Mouse (Mus musculus) ovary, postnatal 14 days (tissue): ENCODE measurements around the gene Myl6.
"Not testable (repeated sequence)": the region's sequence is repeated elsewhere in the genome, so short reads cannot be mapped to it uniquely, and the experiment has no call there.

Experiments
- DNase-seq: peaks from one replicate; pipeline ENCODE4 v3.0.0; 2022; ENCODE audit warnings: low spot score

The Myl6 gene

DNA sequence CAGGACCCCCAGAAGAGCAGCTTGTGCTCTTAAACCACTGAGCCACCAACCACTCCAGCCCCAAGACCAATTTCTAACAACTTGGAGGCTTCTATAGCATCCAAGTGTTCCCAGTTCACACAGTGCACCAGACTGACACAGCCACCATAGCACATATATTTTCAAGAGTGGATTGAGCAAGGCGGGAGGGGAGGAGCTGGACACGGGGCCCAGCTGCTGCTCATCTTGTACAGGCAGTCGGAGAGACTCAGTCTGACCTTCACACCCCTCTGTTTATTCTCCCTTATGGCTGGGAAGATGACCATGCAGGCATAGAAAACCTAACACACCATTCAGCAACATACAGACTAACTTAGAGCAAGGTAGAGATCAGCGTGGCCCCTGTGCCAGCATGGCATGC lies 15.9 kb upstream of the Myl6 start:
- DNase-seq = no peak

DNA sequence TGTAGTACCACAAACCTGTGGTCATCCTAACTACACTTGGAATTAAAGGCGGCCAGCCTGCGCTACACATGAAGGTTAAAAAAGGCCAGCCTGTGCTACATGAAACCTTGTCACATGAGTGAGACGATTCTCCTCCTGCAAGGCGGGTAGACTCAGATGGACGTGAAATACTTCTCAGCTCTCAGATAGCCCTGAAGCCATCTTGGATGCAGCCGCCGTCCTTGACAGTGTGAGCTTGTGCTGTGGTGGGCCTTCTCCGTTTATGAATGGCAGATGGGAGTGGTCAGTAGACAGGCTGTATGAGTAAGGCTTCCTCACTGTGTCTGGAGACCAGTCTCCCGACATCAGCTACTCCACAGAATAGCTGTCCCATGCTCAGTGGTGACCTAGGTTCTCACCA lies 15.3 kb upstream of the Myl6 start:
- no peak for DNase-seq

DNA sequence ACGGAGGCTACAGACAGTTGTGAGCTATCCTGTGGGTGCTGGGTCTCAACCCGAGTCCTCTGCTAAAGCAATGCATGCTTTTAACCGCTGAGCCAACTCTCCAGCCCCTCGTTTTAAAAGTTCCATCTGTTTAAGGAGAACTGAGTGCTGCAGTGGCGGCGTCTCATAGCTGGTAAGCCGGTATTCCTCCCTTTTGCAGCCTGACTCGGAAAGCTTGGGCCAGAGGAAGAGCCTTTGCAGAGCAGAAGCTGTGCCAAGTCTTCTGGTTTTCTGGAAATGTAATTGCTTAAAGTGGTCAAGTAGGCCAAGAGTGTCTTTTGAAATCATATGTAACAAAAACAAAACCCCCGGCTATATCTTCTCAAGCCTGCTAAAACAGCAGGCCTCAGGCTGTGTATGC lies 14.3 kb upstream of the Myl6 start:
- no peak for DNase-seq

DNA sequence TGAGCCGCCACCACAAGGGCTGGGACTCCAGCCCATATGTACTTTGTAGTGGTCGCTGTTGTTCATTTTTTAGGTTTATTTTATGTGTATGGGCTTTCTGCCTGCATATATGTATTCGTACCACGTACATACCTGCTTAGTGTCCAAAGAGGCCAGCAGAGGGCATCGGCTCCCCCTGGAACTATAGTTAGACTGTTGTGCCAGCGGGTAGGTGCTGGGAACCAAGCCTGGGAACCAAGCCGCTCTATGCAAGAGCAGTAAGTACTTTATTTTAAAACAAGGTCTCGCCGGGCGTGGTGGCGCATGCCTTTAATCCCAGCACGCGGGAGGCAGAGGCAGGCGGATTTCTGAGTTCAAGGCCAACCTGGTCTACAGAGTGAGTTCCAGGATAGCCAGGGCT lies 12.0 kb upstream of the Myl6 start:
- no peak for DNase-seq

DNA sequence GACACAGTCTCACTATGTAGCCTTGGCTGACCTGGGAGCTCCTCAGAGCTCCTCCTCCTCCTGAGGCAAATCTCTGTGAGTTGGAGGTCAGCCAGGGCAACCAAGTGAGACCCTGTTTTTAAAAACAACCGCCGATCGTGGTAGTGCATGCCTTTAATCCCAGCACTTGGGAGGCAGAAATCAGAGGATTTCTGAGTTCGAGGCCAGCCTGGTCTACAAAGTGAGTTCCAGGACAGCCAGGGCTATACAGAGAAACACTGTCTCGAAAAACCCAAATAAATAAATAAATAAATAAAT lies 11.4 kb upstream of the Myl6 start:
- not testable (repeated sequence) for DNase-seq

DNA sequence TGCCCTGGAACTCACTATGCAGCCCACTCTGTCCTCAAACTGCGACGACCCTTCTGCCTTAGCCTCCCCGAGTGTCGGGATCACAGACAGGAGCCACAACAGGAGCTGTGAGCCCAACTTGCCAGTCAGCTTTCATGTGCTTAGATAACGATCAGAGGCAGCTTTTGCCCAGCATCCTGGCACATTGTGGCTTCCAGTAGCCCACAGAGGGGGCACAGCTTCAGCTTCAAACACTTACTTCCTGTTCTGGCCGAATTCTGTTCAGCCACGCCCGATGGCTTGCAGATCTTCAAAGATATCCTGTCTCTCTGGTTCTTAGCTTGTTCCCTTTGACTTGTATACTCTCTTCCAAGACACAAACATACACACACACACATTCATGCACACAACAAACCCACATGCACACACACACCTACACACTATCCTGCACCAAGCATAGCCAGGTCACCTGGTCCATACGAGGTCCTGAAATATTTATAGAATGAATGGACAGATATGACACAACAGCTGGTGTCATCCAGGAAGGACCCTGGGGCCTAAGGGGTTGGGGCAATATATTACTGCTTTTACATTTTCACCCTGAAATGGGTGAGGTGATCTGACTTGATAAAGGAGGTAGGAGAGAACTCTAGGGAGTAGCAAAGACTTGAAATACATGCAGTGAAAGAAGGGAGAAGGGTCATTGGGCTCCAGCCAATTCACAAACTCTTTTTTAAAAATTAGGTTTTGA lies 10.9 kb upstream of the Myl6 start:
- no peak for DNase-seq

DNA sequence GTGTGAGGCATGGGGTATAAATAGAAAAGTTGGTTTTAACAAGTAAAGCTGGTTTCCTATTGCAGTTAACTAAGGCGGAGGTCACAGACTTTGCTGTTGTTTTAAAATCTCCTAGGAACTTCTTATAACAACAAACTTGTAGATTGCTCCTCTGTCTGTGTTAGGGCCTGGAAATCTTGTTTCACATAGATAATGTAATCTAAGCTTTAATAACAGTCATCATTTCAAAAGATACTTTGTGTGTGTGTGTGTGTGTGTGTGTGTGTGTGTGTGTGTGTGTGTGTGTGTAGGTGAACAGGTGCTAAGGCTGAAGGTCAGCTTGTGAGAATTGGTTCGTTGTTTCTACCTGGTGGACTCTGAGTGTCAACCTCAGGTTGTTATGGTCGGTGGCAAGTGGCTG lies 10.1 kb upstream of the Myl6 start:
- no peak for DNase-seq

DNA sequence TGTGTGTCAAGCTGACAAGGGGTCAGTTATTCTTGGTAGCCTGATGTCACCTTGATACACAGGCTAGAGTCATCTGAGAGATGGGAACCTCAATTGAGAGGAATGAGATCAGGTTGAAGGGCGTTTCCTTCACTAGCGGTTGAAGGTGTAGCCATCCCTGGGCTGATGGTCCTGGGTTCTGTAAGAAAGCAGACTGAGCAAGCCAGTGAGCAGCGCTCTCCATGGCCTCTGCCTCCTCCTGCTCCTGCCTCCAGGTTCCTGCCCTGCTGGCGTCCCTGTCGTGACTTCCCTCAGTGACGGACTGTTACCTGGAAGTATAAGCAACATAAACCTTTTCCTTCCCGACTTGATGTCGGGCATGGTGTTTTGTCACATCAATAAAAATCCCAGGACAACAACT lies 9.6 kb upstream of the Myl6 start:
- DNase-seq = no peak

DNA sequence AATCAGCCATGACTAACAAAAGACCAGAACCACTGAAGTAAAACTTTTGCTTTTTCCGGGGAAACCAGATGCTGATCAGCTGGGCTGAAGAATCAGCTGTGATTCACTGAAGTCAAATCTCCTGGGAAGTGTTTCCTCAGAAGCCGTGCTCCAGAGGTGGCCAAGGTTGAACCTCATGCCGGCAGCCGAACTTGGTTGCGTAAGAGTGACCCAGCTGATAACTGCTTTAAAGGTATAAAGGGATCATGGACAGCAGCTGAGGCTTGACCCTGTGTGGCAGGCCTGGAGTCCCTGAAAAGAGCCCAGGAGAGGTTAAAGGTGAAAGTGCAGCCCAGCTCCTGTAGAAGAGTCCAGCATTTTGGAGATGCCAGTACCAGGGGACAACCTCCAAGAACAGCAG lies 8.4 kb upstream of the Myl6 start:
- no peak for DNase-seq

DNA sequence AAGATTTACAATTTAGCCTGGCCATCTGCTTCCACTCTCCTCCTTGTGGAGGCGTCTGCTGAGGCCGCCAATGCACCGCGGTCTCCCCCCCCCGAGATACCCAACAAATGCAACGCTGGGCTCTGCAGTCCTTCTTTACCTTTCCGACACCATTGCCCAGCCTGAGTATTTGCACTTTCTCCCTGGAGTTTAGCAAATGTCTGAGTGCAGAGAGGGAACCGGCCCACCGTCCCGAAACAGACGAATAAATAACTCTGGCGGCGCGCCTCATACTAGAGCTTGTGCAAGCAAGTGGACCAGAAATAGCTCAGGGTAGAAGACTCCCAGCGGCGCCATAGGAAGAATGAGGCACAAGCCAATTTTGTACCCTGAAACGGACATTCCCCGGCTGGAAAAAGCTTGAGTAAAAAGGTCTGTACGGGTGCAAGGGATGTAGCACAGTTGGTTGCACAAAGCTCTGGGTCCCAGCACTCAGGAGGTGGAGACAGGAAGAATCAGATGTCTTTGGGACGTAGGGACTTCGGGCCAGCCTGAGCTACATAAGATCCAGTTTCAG lies 5.2 kb upstream of the Myl6 start:
- peak; percentile 49 for DNase-seq

DNA sequence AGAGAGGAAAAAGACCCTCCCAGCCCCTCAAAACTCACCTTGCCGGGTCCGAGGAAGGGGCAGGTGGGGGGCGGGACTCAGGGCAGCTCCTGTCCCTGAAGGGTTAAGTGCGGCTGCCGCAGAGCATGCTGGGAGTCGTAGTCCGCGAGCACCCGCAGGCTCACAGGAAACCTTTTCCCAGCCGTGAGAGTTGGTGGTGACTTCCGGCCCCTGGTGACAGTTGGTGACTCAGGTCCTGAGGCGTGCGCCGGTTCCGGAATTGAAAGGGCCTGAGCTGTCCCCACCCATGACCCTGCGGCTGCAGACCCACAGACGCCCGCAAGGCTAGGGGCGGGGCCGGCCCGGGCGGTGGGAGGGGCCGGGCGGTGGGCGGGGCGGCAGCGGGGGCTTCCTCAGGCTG lies 4.6 kb upstream of the Myl6 start, which contains the start of gene Myl6b:
Myl6b (minus strand) TSS at position 96 of the 400 bp plus-strand sequence.
- DNase-seq = peak; percentile 82

DNA sequence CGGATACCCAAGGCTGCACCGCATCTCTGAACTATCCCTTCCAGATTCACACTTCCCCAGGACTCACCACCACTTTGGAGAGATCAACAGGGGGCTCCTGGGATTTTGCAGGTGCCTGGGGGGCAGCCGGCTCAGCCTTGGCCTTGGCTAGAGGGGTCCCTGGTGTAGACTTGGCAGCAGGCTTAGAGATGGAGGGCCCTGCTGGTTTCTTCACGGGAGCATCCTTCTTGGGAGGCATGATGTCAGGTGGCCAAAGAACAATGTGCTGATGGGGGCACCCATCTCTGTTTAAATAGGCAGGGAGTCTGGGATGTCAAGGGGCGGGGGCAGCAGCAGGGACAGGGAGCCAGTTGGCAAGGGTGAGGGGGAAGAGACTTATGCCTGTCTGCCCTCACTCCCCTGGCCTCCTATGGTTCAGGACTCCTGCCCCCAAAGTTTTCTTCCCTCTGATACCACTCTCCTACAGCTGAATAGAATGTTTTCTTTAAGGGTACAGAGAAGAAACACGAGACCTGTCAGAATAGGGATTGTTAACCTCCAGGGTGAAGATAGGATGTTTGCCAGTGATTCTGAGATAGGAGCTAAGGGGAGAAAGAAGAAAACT lies 3.3 kb upstream of the Myl6 start:
- DNase-seq = no peak

DNA sequence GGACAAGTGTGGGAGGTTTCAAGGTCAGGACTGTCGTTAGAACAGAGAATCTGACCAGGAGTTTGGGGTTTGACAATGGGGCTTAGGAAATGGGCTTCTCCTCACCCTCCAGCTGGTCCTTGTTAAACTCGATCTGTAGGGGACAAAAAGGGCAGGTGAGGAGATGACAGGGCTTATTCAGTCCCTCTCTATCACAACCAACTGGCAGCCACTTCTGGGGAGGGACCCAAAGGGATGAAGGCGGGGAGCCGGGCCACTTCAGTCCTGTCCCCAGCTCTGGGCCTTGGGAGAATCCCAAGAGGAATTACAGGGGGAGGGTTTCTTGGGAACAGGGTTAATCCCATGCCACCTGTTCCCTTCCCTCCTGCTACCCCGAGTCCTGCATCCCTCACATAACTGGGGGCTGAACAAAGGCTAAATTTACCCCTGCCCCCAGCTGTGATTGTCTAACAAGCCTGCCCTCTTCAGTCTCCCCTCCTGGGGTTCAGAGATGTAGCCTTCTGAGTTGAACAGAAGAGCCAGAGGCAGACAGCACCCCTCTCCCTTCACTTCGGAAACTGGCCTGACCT lies 2.6 kb upstream of the Myl6 start:
- no peak for DNase-seq

DNA sequence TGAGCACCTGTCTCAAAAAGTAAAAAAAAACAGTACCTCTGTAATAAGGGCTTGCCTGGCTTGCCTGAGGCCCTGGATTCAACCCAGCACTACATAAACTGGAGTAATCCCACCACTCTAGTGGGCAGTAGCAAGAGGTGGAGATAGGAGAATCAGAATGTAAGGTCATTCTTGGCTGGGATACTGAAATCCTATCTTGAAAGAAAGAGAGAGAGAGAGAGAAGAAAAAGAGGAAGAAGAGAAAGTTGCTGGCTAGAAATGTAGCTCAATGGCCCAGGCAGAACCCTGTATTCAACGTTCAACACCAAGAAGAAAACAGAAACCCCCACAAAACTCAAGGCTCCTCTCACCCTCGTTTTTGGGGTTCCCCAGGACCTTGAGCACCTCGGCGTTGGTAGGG lies 2.0 kb upstream of the Myl6 start:
- no peak for DNase-seq

DNA sequence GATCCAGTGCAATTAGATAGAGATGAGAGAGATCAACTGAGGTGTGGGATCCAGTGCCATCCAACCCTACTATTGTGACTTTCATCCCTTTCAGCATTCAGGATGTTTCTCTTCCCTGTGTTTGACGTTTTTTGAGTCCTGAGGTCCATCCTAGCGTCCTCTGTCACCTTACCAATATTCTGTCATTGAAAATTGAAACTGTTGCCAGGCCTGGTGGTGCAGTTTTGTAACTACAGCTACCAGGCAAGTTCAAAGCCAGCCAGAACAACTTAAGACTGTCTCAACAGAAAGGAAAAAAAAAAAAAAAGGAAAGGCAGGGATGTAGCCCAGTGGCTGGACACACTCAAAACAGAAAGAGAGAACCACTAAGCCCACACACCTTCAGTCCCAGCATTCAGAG lies 1.3 kb upstream of the Myl6 start:
- DNase-seq = no peak

DNA sequence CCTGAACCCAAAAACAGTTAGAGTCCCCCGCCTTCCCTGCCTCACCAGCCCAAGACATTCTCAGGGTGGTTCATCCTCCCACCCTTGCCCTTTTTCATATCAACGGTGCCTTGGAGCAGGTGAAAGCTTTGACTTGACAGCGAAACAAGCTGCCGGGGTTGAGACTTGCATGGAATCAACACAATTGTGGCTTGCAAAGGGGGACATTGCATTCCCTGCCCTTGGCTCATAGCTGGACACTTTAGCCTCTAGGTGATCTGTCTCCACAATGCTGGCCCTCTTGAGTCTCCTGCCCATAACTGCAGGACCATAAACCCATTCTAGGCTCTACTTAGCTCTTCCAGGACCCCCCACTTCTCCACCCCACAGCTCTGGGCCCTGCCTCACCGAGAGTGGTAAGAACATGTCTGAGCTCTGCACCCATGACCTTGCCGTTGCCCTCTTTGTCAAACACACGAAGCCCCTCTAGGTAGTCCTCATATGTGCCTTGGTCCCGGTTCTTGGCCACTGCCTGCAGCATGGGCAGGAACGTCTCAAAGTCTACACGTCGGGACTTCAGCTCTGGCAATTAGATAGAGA lies 811 bp upstream of the Myl6 start:
- no peak for DNase-seq

DNA sequence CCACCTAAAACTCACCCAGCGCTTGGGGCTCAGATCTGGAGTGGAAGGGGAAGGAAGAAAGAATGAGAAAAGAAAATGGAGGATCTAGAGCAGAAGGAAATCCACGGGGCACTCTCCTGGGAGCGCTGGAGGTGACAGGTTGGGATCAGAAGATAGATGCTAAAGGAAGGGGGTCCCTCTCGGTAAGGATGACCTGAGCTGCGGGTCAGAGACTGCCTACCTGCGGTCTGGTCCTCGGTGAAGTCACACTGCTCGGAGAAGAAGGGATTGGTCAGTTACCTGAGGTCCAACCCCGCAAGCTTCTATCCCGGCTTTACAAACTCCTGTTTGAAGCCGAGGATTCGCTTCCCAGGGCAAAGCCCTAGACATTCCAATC lies 638 bp downstream of the Myl6 start:
- DNase-seq = peak; percentile 44

DNA sequence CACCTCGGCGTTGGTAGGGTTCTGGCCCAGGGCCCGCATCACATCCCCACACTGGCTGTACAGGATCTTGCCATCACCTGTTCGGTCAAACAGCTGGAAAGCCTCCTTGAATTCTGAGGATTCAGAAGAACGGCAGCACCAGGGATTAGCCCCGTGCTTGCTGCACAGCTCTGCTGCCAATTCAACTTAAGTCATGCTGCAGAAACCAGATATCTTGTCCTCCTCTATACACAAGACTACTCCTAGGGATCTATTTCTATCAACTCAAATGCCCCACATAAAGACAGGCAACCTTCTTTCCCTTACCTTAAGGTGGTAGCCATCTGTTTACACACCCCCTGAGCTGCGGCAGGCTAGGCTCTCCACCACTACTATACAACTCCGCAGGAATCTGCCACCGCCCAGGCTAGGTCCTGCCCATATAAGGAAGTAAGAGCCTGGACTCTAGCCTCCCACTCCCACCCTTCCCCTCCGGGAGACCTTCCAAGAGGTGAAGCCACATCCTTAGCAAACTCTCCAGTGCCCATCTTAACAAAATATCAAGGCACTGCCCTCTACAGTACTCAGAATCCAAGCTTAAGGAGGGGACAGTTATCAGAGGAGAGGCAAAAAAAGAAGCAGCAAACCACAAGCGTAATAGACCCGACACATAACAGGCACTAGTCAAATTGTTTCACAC lies 1.2 kb downstream of the Myl6 start:
- DNase-seq = peak; percentile 63

DNA sequence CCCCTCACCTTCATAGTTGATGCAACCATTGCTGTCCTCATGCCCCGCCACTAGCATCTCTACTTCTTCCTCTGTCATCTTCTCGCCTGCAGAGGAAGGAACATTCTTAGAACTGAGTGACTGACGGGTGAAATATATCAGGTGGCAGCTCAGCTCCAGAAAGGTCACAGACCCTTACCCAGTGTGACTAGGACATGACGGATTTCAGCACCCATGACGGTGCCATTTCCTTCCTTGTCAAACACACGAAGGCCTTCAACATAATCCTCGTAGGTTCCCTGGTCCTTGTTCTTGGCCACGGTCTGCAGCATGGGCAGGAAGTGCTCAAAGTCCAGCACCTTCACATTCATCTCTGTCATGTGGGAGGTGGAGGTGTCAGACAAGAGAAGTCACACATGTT lies 1.9 kb downstream of the Myl6 start:
- DNase-seq = not testable (repeated sequence)

DNA sequence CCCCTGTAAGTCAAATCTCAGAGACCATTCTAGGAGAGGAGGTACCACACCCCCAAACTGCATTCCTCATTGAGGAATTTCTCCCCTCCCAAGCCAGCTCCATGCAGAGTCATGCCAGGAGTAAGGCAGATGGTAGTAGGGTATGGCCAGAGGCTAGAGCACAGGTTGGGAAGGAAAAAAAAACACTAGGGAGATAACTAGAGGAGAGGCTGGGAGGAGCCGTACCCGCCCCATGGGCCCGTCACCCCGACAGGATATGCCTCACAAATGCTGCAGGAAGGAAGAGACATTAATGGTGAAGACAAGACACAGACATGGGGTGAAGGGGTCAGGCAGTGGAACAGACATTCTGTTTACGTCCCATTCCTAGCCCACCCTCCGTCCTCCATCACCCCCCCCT lies 2.5 kb downstream of the Myl6 start:
- no peak for DNase-seq

DNA sequence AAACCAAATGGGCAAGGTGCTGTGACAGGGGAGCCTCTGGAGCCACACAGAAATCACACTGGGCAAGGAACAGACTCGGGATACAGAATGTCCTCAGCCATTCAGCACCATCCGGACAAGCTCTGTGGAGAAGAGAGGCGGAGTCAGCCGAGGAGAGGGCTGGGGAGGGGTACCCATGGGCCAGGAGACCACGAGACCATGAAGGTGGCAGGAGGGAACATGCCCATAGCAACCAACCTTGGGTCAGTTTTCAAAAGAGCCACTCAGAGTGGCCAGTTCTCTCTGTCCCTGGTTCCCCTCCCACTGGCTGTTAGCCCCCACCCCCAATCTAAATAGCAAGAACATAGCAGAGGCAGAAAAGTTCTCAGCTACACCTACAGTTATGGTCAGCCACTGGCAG lies 3.0 kb downstream of the Myl6 start:
- DNase-seq = no peak

DNA sequence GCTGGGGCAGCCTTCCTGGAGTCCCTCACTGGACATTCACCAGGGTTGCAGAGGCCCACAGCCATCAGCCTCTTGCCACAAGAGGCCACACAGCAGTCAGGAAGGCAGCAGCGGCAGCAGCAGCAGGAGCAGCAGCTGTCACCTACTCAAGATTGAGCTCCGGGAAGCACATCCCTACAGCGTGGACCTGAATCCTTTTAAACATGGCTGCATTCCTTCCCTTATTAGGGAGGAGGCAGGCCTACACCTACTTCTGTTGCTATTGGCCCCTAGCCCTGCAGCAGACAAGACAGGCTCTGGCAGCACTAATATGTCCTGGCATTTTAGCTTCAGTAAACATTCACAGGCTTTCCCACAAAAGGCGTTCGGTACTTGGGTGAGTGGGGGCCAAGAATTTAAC lies 3.7 kb downstream of the Myl6 start:
- no peak for DNase-seq

DNA sequence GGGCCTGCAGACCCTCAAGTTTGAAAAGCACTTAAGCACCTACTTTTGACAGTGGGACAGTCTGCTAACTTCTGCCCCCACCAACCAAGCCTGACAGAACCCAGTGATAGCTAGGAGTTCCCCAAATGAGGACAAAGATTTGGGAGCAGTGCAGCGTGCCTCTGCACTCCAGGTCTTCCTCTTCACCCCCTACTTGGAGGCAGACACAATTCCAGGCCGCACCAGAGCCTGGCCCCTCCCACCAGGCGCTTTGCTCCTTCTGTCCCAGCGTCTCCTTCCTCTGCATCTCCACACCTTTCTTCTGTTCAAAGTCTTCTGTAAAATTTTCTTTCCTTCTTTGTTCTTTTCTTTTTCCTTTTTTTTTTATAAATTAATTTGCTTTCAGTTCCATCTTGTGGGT lies 4.2 kb downstream of the Myl6 start:
- no peak for DNase-seq
